Mouse (Mus musculus) midbrain, postnatal 0 days (tissue): ENCODE results near the gene Slc46a3. TPM values are rescaled to one million over a fixed set of nuclear protein-coding genes. Genes with fewer than 3 reads are reported as not detected.
"Not testable (repeated sequence)": the region's sequence is repeated elsewhere in the genome, so short reads cannot be mapped to it uniquely, and the experiment has no call there.

Source experiments
- ATAC-seq: fragments of 200-750 bp; cut with Nextera tagmentation; 2 replicates; pipeline ENCODE4 v1.8.0; 2017; ENCODE audit warnings: moderate number of reproducible peaks, mild to moderate bottlenecking, moderate TSS enrichment, moderate library complexity; ENCODE audit not compliant: low FRiP score
- DNase-seq: peaks from one replicate; pipeline ENCODE4 v3.0.0-alpha.2; 2015; ENCODE audit warnings: low spot score
- H3K27ac ChIP-seq: fragments of 300-500 bp; sonication (generic); 2 replicates; pipeline ENCODE4 v1.5.1; 2014; ENCODE audit warnings: low read depth, mild to moderate bottlenecking, low read length, mixed read lengths
- H3K27me3 ChIP-seq: fragments of 300-500 bp; sonication (generic); 2 replicates; pipeline ENCODE4 v1.6.1; 2014; ENCODE audit warnings: low read length, control low read depth, mixed read lengths; ENCODE audit not compliant: insufficient read depth
- H3K36me3 ChIP-seq: fragments of 300-500 bp; sonication (generic); 2 replicates; pipeline ENCODE4 v1.6.1; 2014; ENCODE audit warnings: low read length, control low read depth, mixed read lengths; ENCODE audit not compliant: insufficient read depth
- H3K4me1 ChIP-seq: fragments of 300-500 bp; sonication (generic); 2 replicates; pipeline ENCODE4 v1.6.1; 2014; ENCODE audit warnings: mild to moderate bottlenecking, control low read depth, antibody characterized with exemption, low read length, mixed read lengths; ENCODE audit not compliant: insufficient read depth
- H3K4me2 ChIP-seq: fragments of 300-500 bp; sonication (generic); 2 replicates; pipeline ENCODE4 v1.6.1; 2014; ENCODE audit warnings: low read depth, mild to moderate bottlenecking, low read length, mixed read lengths; ENCODE audit not compliant: poor library complexity, severe bottlenecking
- H3K4me3 ChIP-seq: fragments of 300-500 bp; sonication (generic); 2 replicates; pipeline ENCODE4 v1.5.1; 2014; ENCODE audit warnings: low read depth, mild to moderate bottlenecking, low read length, moderate library complexity
- H3K9ac ChIP-seq: fragments of 300-500 bp; sonication (generic); replicated peaks from 2 replicates; pipeline ENCODE4 v1.6.1; 2014; ENCODE audit warnings: mild to moderate bottlenecking, low read length, moderate library complexity, mixed read lengths; ENCODE audit not compliant: poor library complexity, severe bottlenecking
- H3K9me3 ChIP-seq: fragments of 300-500 bp; sonication (generic); 2 replicates; pipeline ENCODE4 v1.6.1; 2016; ENCODE audit warnings: low read length, control low read depth
- CTCF ChIP-seq: IDR thresholded peaks from 2 replicates; pipeline ENCODE4 v1.5.1; 2016; ENCODE audit warnings: antibody characterized with exemption, mild to moderate bottlenecking
- WGBS: fragments of 180-500 bp; shearing (Covaris S2); extraction: QIAGEN DNeasy Blood & Tissue Kit; methylation state at CpG from one replicate; pipeline ENCODE4 v1.1.7; 2014; 5-methylcytosine and 5-hydroxymethylcytosine counted together
- polyA plus RNA-seq: library from polyadenylated mRNA; unstranded; fragments of >200 nt; fragmentation: Nextera tagmentation; extraction: Ambion mirVana; gene quantifications from 2 replicates; pipeline ENCODE4 v1.2.1, GENCODE M21; 2015
- total RNA-seq: library from RNA; depleted of rRNA; stranded (reverse); fragments of >200 nt; gene quantifications from 2 replicates; pipeline ENCODE4 v1.2.3, GENCODE M21; 2014

Slc46a3 gene
- total and polyA plus RNA-seq, 2 experiments from 2014 or later = 4.1 to 5.2 TPM

GRCm38 (mm10) chr5:147898254-147898653 lies 3.6 kb upstream of the Slc46a3 start:
- Histone ChIP-seq H3K4me1 (no peaks in the 10 kb centered on the region), H3K27me3 (no peaks in the 10 kb centered on the region), H3K4me3 (no peak overlapping the region), H3K27ac (no peak overlapping the region), H3K9me3 (no peaks in the 10 kb centered on the region), H3K4me2 (no peak overlapping the region), H3K9ac (no peak overlapping the region), H3K36me3 (no peaks in the 10 kb centered on the region)
- ATAC-seq (no peak), DNase-seq (no peak)
- 73% methylated on average over 2 of the region's 2 CpGs for WGBS
- TF ChIP-seq CTCF = no peak

GRCm38 (mm10) chr5:147896501-147896900 lies 1.9 kb upstream of the Slc46a3 start:
- H3K9me3 ChIP-seq, H3K4me3 ChIP-seq, H3K27me3 ChIP-seq, H3K36me3 ChIP-seq, H3K27ac ChIP-seq, ATAC-seq, DNase-seq, H3K4me2 ChIP-seq, H3K9ac ChIP-seq, H3K4me1 ChIP-seq: not testable (repeated sequence)
- WGBS = 87% methylated on average over 4 of the region's 4 CpGs

GRCm38 (mm10) chr5:147895436-147896198 lies 1.0 kb upstream of the Slc46a3 start:
- H3K27ac ChIP-seq = no peak overlapping the region
- no peak for DNase-seq
- 0 out of 2 replicates have a peak overlapping the region, but pooled peaks have one; percentile 2 for H3K9ac ChIP-seq
- peak overlapping the region; percentile 66 for H3K4me3 ChIP-seq
- WGBS = 29% methylated on average over 16 of the region's 16 CpGs
- peak overlapping the region; percentile 95 for H3K4me2 ChIP-seq
- no peak for TF ChIP-seq CTCF
- no peaks in the 10 kb centered on the region for H3K36me3 ChIP-seq
- ATAC-seq = no peak
- H3K27me3 ChIP-seq = no peaks in the 10 kb centered on the region
- no peaks in the 10 kb centered on the region for H3K9me3 ChIP-seq
- no peaks in the 10 kb centered on the region for H3K4me1 ChIP-seq

- H3K4me2 ChIP-seq = peak overlapping the region; percentile 95
- H3K9ac ChIP-seq = peak overlapping the region; percentile 61
- DNase-seq (peak; percentile 27), ATAC-seq (peak; percentile 25; the same call in 1 of the 2 replicates)
- WGBS = 2% methylated on average over 25 of the region's 25 CpGs
- no peaks in the 10 kb centered on the region for H3K36me3 ChIP-seq
- TF ChIP-seq CTCF = no peak
- no peak overlapping the region for H3K27ac ChIP-seq
- no peaks in the 10 kb centered on the region for H3K27me3 ChIP-seq
- H3K4me3 ChIP-seq = peak overlapping the region; percentile 66
- H3K4me1 ChIP-seq = no peaks in the 10 kb centered on the region
- no peaks in the 10 kb centered on the region for H3K9me3 ChIP-seq
Observed at GRCm38 (mm10) chr5:147893766-147894454, 705 bp downstream of the Slc46a3 start.

DNA sequence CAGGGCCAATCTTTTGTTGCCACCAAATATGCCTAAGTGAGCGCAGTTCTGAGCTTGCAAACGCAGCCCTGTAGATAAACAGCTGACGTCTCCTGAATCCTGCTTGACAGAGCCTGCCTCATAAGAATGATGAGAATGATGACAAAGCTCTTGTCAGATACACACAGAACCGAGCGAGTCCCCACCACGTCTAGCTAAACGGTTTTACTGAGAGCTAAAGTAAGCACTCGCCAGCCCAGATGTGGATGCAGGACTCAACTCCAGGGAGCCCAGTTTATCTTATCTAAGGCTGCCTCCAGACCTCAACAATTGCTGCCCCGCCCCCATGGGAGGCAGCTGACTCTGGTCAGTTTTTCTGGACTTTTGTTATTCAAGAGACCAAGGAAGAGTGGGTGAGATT lies 1.5 kb downstream of the Slc46a3 start:
- Histone ChIP-seq H3K9me3 (no peaks in the 10 kb centered on the region), H3K4me3 (no peak overlapping the region), H3K4me2 (no peak overlapping the region), H3K27me3 (no peaks in the 10 kb centered on the region), H3K9ac (no peak overlapping the region), H3K36me3 (no peaks in the 10 kb centered on the region), H3K4me1 (no peaks in the 10 kb centered on the region), H3K27ac (no peak overlapping the region)
- WGBS = 24% methylated on average over 9 of the region's 9 CpGs
- DNase-seq (no peak), ATAC-seq (no peak)
- TF ChIP-seq CTCF = no peak

- DNase-seq = no peak
- H3K9ac ChIP-seq = no peak overlapping the region
- no peaks in the 10 kb centered on the region for H3K4me1 ChIP-seq
- WGBS = 38% methylated on average over 6 of the region's 6 CpGs
- H3K9me3 ChIP-seq = no peaks in the 10 kb centered on the region
- no peaks in the 10 kb centered on the region for H3K36me3 ChIP-seq
- H3K27ac ChIP-seq = no peak overlapping the region
- H3K4me3 ChIP-seq = no peak overlapping the region
- no peak for TF ChIP-seq CTCF
- H3K27me3 ChIP-seq = no peaks in the 10 kb centered on the region
- H3K4me2 ChIP-seq = no peak overlapping the region
- no peak for ATAC-seq
Observed at GRCm38 (mm10) chr5:147892735-147893134, 1.9 kb downstream of the Slc46a3 start.
